ENCODE assay signal across 9 mouse cellular contexts in the genomic region with DNA sequence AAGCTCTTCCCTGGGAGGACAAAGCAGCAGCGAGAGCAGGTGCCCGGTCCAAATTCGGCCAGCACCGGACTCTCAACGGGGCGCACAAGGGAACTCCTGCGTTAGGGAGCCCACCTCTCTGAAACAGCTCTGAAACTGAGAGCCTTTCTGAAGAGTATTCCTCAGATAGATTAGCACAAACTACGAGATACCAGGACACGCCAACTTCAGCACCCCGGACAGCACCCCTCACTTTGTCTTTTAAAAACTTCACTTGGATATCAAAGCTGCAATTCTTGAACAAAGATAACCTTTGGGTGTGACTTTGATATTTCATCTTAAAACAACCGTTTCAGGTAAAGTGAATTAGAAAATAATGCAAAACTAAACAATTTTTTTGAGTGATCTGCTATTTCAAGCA. TPM values are rescaled to one million over a fixed set of nuclear protein-coding genes. Genes with fewer than 3 reads are reported as not detected.
A peak's percentile ranks its signal among the peaks of the same experiment; 100 is the strongest.
DNase-seq lines count a peak whose midpoint lies in the region; ATAC-seq and TF ChIP-seq lines count a peak whose summit lies in the region.
"Had no signal": no experiment of that assay in that cellular context is flagged by ENCODE, and none has a peak within 500 bp of the region (broad histone marks: within the 10 kb centered on the region; RNA-seq: fewer than 3 reads in every experiment).

No protein-coding gene starts in this region.

- intact Hi-C loops in left cerebral cortex, postnatal 25 days (cut with DNase I), result no loop called here

- TF ChIP-seq CTCF in intestine, postnatal 0 days (IDR thresholded peaks at IDR 0.05; ENCODE audit: low read depth), result no peak
- TF ChIP-seq CTCF in layer of hippocampus, adult 2 months (conservative IDR thresholded peaks at IDR 0.05), result no peak

- no peak overlapping the region for H3K4me2 ChIP-seq in intestine, embryonic 14.5 days (ENCODE audit: low read length)
- H3K4me2 ChIP-seq in intestine, postnatal 0 days (replicated peaks; ENCODE audit: low read depth), result no peak overlapping the region
- H3K4me2 ChIP-seq in embryonic facial prominence, embryonic 14.5 days (ENCODE audit: low read depth, low read length), result no peak overlapping the region
- H3K4me2 ChIP-seq in limb, embryonic 11.5 days (ENCODE audit: low read depth, severe bottlenecking), result no peak overlapping the region

- no peaks in the 10 kb centered on the region for H3K4me1 ChIP-seq in intestine, embryonic 14.5 days (replicated peaks; ENCODE audit: control insufficient read depth, insufficient read depth, low read length)
- H3K4me1 ChIP-seq in intestine, postnatal 0 days (replicated peaks; ENCODE audit: control insufficient read depth, insufficient read depth, low read length), result no peaks in the 10 kb centered on the region
- H3K4me1 ChIP-seq in embryonic facial prominence, embryonic 14.5 days (ENCODE audit: control insufficient read depth, insufficient read depth, low read length), result no peaks in the 10 kb centered on the region
- no peaks in the 10 kb centered on the region for H3K4me1 ChIP-seq in limb, embryonic 11.5 days (ENCODE audit: control insufficient read depth, insufficient read depth, low read length)

- H3K27me3 ChIP-seq in intestine, embryonic 14.5 days (replicated peaks; ENCODE audit: control insufficient read depth, insufficient read depth, low read length), result 0 out of 2 replicates have a peak, but pooled peaks cover 5% of the 10 kb centered on the region
- no peaks in the 10 kb centered on the region for H3K27me3 ChIP-seq in intestine, postnatal 0 days (replicated peaks; ENCODE audit: control insufficient read depth, insufficient read depth, low read length)
- H3K27me3 ChIP-seq in embryonic facial prominence, embryonic 14.5 days (replicated peaks; ENCODE audit: control insufficient read depth, insufficient read depth, low read length), result no peaks in the 10 kb centered on the region
- H3K27me3 ChIP-seq in limb, embryonic 11.5 days (ENCODE audit: control insufficient read depth, insufficient read depth, low read length), result no peaks in the 10 kb centered on the region

- H3K9ac ChIP-seq in intestine, embryonic 14.5 days (ENCODE audit: low read length), result no peak overlapping the region
- no peak overlapping the region for H3K9ac ChIP-seq in intestine, postnatal 0 days (ENCODE audit: low read depth, low read length)
- no peak overlapping the region for H3K9ac ChIP-seq in embryonic facial prominence, embryonic 14.5 days (ENCODE audit: low read depth, low read length)
- no peak overlapping the region for H3K9ac ChIP-seq in limb, embryonic 11.5 days (ENCODE audit: low read length)

- H3K27ac ChIP-seq in intestine, embryonic 14.5 days (ENCODE audit: low read depth), result no peak overlapping the region
- no peak overlapping the region for H3K27ac ChIP-seq in intestine, postnatal 0 days (ENCODE audit: low read depth, low read length)
- H3K27ac ChIP-seq in embryonic facial prominence, embryonic 14.5 days (replicated peaks; ENCODE audit: low read depth, low read length), result no peak overlapping the region
- no peak overlapping the region for H3K27ac ChIP-seq in limb, embryonic 11.5 days (replicated peaks; ENCODE audit: low read depth, low read length)
- H3K27ac ChIP-seq in layer of hippocampus, adult 2 months, result no peak overlapping the region

- no peaks in the 10 kb centered on the region for H3K9me3 ChIP-seq in intestine, embryonic 14.5 days (ENCODE audit: control insufficient read depth, low read length)
- H3K9me3 ChIP-seq in intestine, postnatal 0 days (ENCODE audit: control insufficient read depth), result no peaks in the 10 kb centered on the region
- H3K9me3 ChIP-seq in embryonic facial prominence, embryonic 14.5 days (ENCODE audit: control insufficient read depth, low read length), result no peaks in the 10 kb centered on the region
- H3K9me3 ChIP-seq in limb, embryonic 11.5 days (ENCODE audit: control insufficient read depth, low read length), result no peaks in the 10 kb centered on the region

- H3K4me3 ChIP-seq in intestine, embryonic 14.5 days (ENCODE audit: low read depth, low read length), result no peak overlapping the region
- H3K4me3 ChIP-seq in intestine, postnatal 0 days (ENCODE audit: low read depth, low read length), result no peak overlapping the region
- H3K4me3 ChIP-seq in embryonic facial prominence, embryonic 14.5 days (ENCODE audit: low read depth, low read length), result no peak overlapping the region
- H3K4me3 ChIP-seq in limb, embryonic 11.5 days (ENCODE audit: low read depth, low read length), result no peak overlapping the region
- H3K4me3 ChIP-seq in layer of hippocampus, adult 2 months, result no peak overlapping the region

- 2% methylated on average over 11 of the region's 11 CpGs for WGBS in intestine, embryonic 14.5 days
- under 1% methylated on average over 11 of the region's 11 CpGs for WGBS in intestine, postnatal 0 days
- WGBS in embryonic facial prominence, embryonic 14.5 days, result 1% methylated on average over 10 of the region's 11 CpGs
- WGBS in limb, embryonic 11.5 days, result 3% methylated on average over 11 of the region's 11 CpGs

- peak; percentile 91 for DNase-seq in intestine, embryonic 14.5 days (ENCODE audit: low spot score)
- peak; percentile 6 for DNase-seq in MEL-GATA-1-ER (ENCODE audit: extremely low read depth, low read depth)
- DNase-seq in embryonic facial prominence, embryonic 14.5 days (ENCODE audit: low spot score), result peak; percentile 75
- peak; percentile 84 for DNase-seq in limb, embryonic 11.5 days (ENCODE audit: low spot score)
- peak; percentile 64 for DNase-seq in retina, postnatal 1 day
- DNase-seq in layer of hippocampus, adult 2 months (ENCODE audit: low spot score in 2 of 2), result no peak
- DNase-seq in left cerebral cortex, postnatal 25 days (ENCODE audit: low spot score in 2 of 2), result no peak

- no peak for ATAC-seq in intestine, embryonic 14.5 days (replicated peaks; ENCODE audit: low FRiP score, low TSS enrichment, low read depth)
- ATAC-seq in intestine, postnatal 0 days, result no peak
- no peak for ATAC-seq in embryonic facial prominence, embryonic 14.5 days (ENCODE audit: low read depth)
- no peak for ATAC-seq in limb, embryonic 11.5 days (ENCODE audit: insufficient number of reproducible peaks, low FRiP score, low TSS enrichment, low read depth)

- H3K36me3 ChIP-seq in intestine, embryonic 14.5 days (ENCODE audit: control insufficient read depth, insufficient read depth, low read length), result no peaks in the 10 kb centered on the region
- H3K36me3 ChIP-seq in intestine, postnatal 0 days (ENCODE audit: control insufficient read depth, insufficient read depth), result no peaks in the 10 kb centered on the region
- H3K36me3 ChIP-seq in embryonic facial prominence, embryonic 14.5 days (ENCODE audit: control insufficient read depth, insufficient read depth, low read length), result no peaks in the 10 kb centered on the region
- no peaks in the 10 kb centered on the region for H3K36me3 ChIP-seq in limb, embryonic 11.5 days (ENCODE audit: control insufficient read depth, insufficient read depth, low read length)

RNA-seq across cellular contexts. Expression of gene Gm39653, which starts 1.2 kb away (rescaled TPM):
- not detected in 2 replicates for polyA plus RNA-seq in intestine, embryonic 14.5 days (2014; fragmentation: Nextera tagmentation; extraction: Ambion mirVana)
- not detected in 2 replicates for polyA plus RNA-seq in intestine, postnatal 0 days (2015; fragmentation: Nextera tagmentation; extraction: Ambion mirVana)
- polyA plus RNA-seq in embryonic facial prominence, embryonic 14.5 days (2014; fragmentation: Nextera tagmentation; extraction: Ambion mirVana), result not detected in 2 replicates
- not detected in 2 replicates for polyA plus RNA-seq in limb, embryonic 11.5 days (2014; fragmentation: Nextera tagmentation; extraction: Ambion mirVana)
- total RNA-seq in layer of hippocampus, adult 2 months (2021), result not detected
- total RNA-seq in left cerebral cortex, postnatal 25 days (2021), result under 1 TPM; 0.66 to 0.71 TPM
- polyA plus RNA-seq: small intestine, adult 2 months had no signal

Comparison
In these comparisons a context has a peak if more than half of its experiments do, and no peak if none do; other contexts are left out.
1. DNase-seq: peak in intestine, embryonic 14.5 days (single experiment), MEL-GATA-1-ER (single experiment), embryonic facial prominence, embryonic 14.5 days (single experiment), limb, embryonic 11.5 days (single experiment) and retina, postnatal 1 day (single experiment); none in layer of hippocampus, adult 2 months (0 of 2) and left cerebral cortex, postnatal 25 days (0 of 2).